Mouse (Mus musculus) layer of hippocampus, adult 8-10 months (tissue): ENCODE data around the gene Tmem259. TPM values are rescaled to one million over a fixed set of nuclear protein-coding genes. Genes with fewer than 3 reads are reported as not detected.

Source experiments
- total RNA-seq, 4 experiments: library from RNA; stranded (reverse); gene quantifications; 2 replicates each; pipeline ENCODE4 v1.2.4; 2022

Tmem259 gene
- total RNA-seq, 4 experiments from 2014 or later: 111 to 119 (median 116) TPM

Other genes starting within 250 kb of the Tmem259 start
- gene Polrmt, start 237.7 kb downstream of the Tmem259 start, total RNA-seq: 10 to 100 TPM; 44.5 to 58.2 (median 51.3) TPM
- 1 to 10 TPM; 1.7 to 4.6 (median 2.4) TPM for gene Fgf22, start 229.3 kb downstream of the Tmem259 start, total RNA-seq
- 10 to 100 TPM; 72.4 to 82.9 (median 75.8) TPM for gene Rnf126, start 217.4 kb downstream of the Tmem259 start, total RNA-seq
- gene Fstl3, start 207.1 kb downstream of the Tmem259 start, total RNA-seq: 1 to 10 TPM; 2.2 to 2.9 (median 2.4) TPM
- under 1 TPM in 3 of 4 experiments, not detected in 1; 0.43 to 0.83 (median 0.50) TPM for gene Prss57, start 193.4 kb downstream of the Tmem259 start, total RNA-seq
- gene Palm, start 190.8 kb downstream of the Tmem259 start, total RNA-seq: 100 to 1,000 TPM; 244 to 264 (median 260) TPM
- gene Misp, start 163.3 kb downstream of the Tmem259 start, total RNA-seq: 1 to 10 TPM in 2 of 4 experiments, not detected in 2; 1.6 to 1.9 TPM
- gene Ptbp1, start 129.9 kb downstream of the Tmem259 start, total RNA-seq: 10 to 100 TPM; 67.7 to 76.4 (median 73.7) TPM
- gene Prtn3, start 109.9 kb downstream of the Tmem259 start, total RNA-seq: 1 to 10 TPM; 1.2 to 2.3 (median 1.5) TPM
- 10 to 100 TPM; 34.6 to 41.0 (median 38.0) TPM for gene Plppr3, start 109.7 kb downstream of the Tmem259 start, total RNA-seq
- not detected for gene Elane, start 98.1 kb downstream of the Tmem259 start, total RNA-seq
- gene Cfd, start 93.5 kb downstream of the Tmem259 start, total RNA-seq: under 1 TPM in 1 of 4 experiments, not detected in 3; 0.39 TPM
- gene Med16, start 75.4 kb downstream of the Tmem259 start, total RNA-seq: 10 to 100 TPM; 50.4 to 61.2 (median 57.1) TPM
- not detected for gene Gm26602, start 73.5 kb downstream of the Tmem259 start, total RNA-seq
- gene Kiss1r, start 67.4 kb downstream of the Tmem259 start, total RNA-seq: 1 to 10 TPM; 6.3 to 8.3 (median 7.6) TPM
- 100 to 1,000 TPM; 340 to 392 (median 347) TPM for gene R3hdm4, start 63.1 kb downstream of the Tmem259 start, total RNA-seq
- gene Arid3a, start 57.3 kb downstream of the Tmem259 start, total RNA-seq: 10 to 100 TPM in 1 of 4 experiments, 1 to 10 TPM in 3; 6.6 to 11.8 (median 7.5) TPM
- 10 to 100 TPM; 42.9 to 50.8 (median 48.6) TPM for gene Wdr18, start 24.2 kb downstream of the Tmem259 start, total RNA-seq
- gene Grin3b, start 13.6 kb downstream of the Tmem259 start, total RNA-seq: under 1 TPM in 2 of 4 experiments, not detected in 2; 0.19 to 0.20 TPM
- 1 to 10 TPM; 5.3 to 9.8 (median 6.6) TPM for gene Cnn2, start 4.3 kb upstream of the Tmem259 start, total RNA-seq
- 10 to 100 TPM; 12.4 to 13.6 (median 13.3) TPM for gene Abca7, start 12.2 kb upstream of the Tmem259 start, total RNA-seq
- 10 to 100 TPM in 2 of 4 experiments, 1 to 10 TPM in 2; 2.8 to 14.1 (median 8.2) TPM for gene Arhgap45, start 32.3 kb upstream of the Tmem259 start, total RNA-seq
- gene Polr2e, start 55.5 kb upstream of the Tmem259 start, total RNA-seq: 10 to 100 TPM; 64.2 to 86.7 (median 75.4) TPM
- gene Gpx4, start 62.8 kb upstream of the Tmem259 start, total RNA-seq: 100 to 1,000 TPM; 433 to 528 (median 468) TPM
- gene Sbno2, start 121.2 kb upstream of the Tmem259 start, total RNA-seq: 10 to 100 TPM; 19.9 to 52.8 (median 29.8) TPM
- 100 to 1,000 TPM in 1 of 4 experiments, 10 to 100 TPM in 3; 94.2 to 111 (median 96.5) TPM for gene Stk11, start 131.5 kb upstream of the Tmem259 start, total RNA-seq
- gene Atp5d, start 154.3 kb upstream of the Tmem259 start, total RNA-seq: 100 to 1,000 TPM; 315 to 328 (median 323) TPM
- 100 to 1,000 TPM; 295 to 345 (median 308) TPM for gene Cbarp, start 156.5 kb upstream of the Tmem259 start, total RNA-seq
- 10 to 100 TPM; 47.2 to 63.6 (median 58.0) TPM for gene Midn, start 163.9 kb upstream of the Tmem259 start, total RNA-seq
- 100 to 1,000 TPM in 2 of 4 experiments, 10 to 100 TPM in 2; 75.7 to 148 (median 96.4) TPM for gene Cirbp, start 181.7 kb upstream of the Tmem259 start, total RNA-seq
- gene 1600002K03Rik, start 188.6 kb upstream of the Tmem259 start, total RNA-seq: 1 to 10 TPM; 1.8 to 9.0 (median 6.2) TPM
- 1 to 10 TPM; 7.4 to 8.3 (median 7.9) TPM for gene Efna2, start 195.2 kb upstream of the Tmem259 start, total RNA-seq
- gene Mum1, start 242.1 kb upstream of the Tmem259 start, total RNA-seq: 10 to 100 TPM; 44.5 to 51.5 (median 45.6) TPM